Mouse (Mus musculus) brain, embryonic 14.5 days (tissue): ENCODE measurements at regions not wholly inside any gene's neighbourhood (a gene's known extent, or its start where the extent isn't known, plus 50 kb on each side); places are given as distances from the start of the nearest gene placed in this dataset.

Source experiments
- CTCF ChIP-seq: fragments of 200-500 bp; IDR thresholded peaks from 2 replicates; pipeline ENCODE4 v1.5.1; 2012; ENCODE audit warnings: inconsistent platforms, mild to moderate bottlenecking, moderate library complexity, borderline replicate concordance; ENCODE audit not compliant: insufficient read depth, insufficient read length; ENCODE audit errors: extremely low read depth
- POLR2A ChIP-seq: fragments of 200-500 bp; IDR thresholded peaks from 2 replicates; pipeline ENCODE4 v1.6.1; 2012; ENCODE audit warnings: mild to moderate bottlenecking, inconsistent platforms, borderline replicate concordance; ENCODE audit not compliant: poor library complexity, insufficient read depth, insufficient read length, severe bottlenecking; ENCODE audit errors: extremely low read depth

DNA sequence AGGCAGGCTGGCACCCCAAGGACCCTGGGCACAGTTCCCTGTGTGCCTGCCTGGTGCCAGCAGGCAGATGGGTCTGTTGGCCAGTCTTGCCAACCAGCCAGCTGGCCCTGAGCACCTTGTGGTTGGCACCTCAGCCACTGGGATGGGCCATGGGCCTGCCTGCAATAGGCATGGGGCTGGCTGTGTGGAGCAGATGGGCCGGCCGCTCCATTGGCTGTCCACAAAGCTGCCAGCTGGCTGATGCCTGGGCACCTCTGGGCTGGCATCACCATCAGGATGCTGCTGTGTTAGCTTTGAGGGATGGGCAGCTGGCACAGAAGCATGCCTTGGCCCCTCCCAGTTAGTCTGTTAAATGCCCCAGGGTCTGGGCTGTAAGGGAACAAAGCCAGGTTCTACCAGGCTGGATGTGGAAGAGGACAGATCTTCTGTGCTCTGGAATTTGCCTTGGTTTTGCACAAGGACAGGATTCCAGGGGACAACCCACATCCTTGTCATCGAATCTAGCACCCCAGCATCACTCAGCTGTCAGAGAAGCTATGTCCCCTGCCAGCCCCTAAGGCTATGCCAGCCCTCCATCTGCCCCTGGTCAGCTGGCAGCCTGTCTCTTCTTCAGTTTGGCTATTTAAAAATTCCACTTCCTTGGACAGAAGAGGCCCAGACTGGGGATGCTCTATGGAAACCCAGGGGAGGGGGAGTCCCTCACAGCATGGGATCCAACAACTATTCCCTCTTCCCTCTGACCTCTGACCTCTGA, 201.8 kb downstream of the Gm26897 start:
- TF ChIP-seq CTCF (no peak), POLR2A (no peak)
